Mouse (Mus musculus): ENCODE measurements around the gene Ttc23l. TPM values are rescaled to one million over a fixed set of nuclear protein-coding genes. Genes with fewer than 3 reads are reported as not detected.
A peak's percentile ranks its signal among the peaks of the same experiment; 100 is the strongest.

Ttc23l gene
- polyA plus RNA-seq, 1 experiment: not detected

DNA sequence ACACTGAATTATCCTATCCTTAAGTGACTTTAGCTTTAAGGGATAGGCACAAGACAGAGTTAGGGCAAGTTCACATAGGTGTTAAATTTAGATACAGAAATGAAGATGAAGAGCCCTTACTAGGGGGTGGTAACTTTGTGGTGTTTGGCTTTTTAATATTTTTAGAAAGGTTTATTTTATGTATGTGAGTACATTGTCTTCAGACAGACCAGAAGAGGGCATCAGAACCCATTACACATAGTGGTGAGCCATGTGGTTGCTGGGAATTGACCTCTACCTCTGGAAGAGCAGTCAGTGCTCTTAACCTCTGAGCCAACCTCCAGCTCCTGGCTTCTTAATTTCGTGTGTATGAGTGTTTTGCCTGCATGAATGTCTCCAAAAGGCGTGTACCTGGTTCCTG, 71.2 kb downstream of the Ttc23l start:
- Histone ChIP-seq H3K4me1 (ENCODE audit: control insufficient read depth, insufficient read depth, low read length) (peaks cover 8% of the 10 kb centered on the region), H3K4me3 (ENCODE audit: insufficient read depth, low read length) (peak overlapping the region; percentile 32), H3K27ac (ENCODE audit: insufficient read depth, low read length) (no peak overlapping the region)
- TF ChIP-seq POLR2A (IDR thresholded peaks at IDR 0.05; ENCODE audit: low read depth, low read length): no peak
- TF ChIP-seq CTCF (IDR thresholded peaks at IDR 0.05; ENCODE audit: borderline replicate concordance, insufficient read depth, low read length): no peak

- TF ChIP-seq CTCF (IDR thresholded peaks at IDR 0.05; ENCODE audit: borderline replicate concordance, insufficient read depth, low read length) (no peak), POLR2A (IDR thresholded peaks at IDR 0.05; ENCODE audit: low read depth, low read length) (no peak)
- Histone ChIP-seq H3K27ac (ENCODE audit: insufficient read depth, low read length) (no peak overlapping the region), H3K4me3 (ENCODE audit: insufficient read depth, low read length) (peak overlapping the region; percentile 96), H3K4me1 (ENCODE audit: control insufficient read depth, insufficient read depth, low read length) (peaks cover 8% of the 10 kb centered on the region)
Observed at GRCm38 (mm10) chr15:10486365-10486839, 72.1 kb downstream of the Ttc23l start.

GRCm38 (mm10) chr15:10485484-10486364, 72.7 kb downstream of the Ttc23l start, which contains the start of the genes Brix1 and Rad1:
Gene Brix1 (minus strand): TSS chr15:10485947.
Gene Rad1 (plus strand): TSS chr15:10486018.
- peak within 1 kb of the TSS; percentile 96 for H3K4me3 ChIP-seq (ENCODE audit: insufficient read depth, low read length)
- 0 out of 2 replicates have a peak within 1 kb of the TSS, but pooled peaks have one; percentile 2 for H3K27ac ChIP-seq (ENCODE audit: insufficient read depth, low read length)
- TF ChIP-seq CTCF (IDR thresholded peaks at IDR 0.05; ENCODE audit: borderline replicate concordance, insufficient read depth, low read length) (no peak), POLR2A (IDR thresholded peaks at IDR 0.05; ENCODE audit: low read depth, low read length) (peak; percentile 80)
- H3K4me1 ChIP-seq (ENCODE audit: control insufficient read depth, insufficient read depth, low read length): peaks cover 8% of the 10 kb centered on the region

- Histone ChIP-seq H3K4me1 (ENCODE audit: control insufficient read depth, insufficient read depth, low read length) (peaks cover 2% of the 10 kb centered on the region; the same call in 1 of the 2 replicates), H3K27ac (ENCODE audit: insufficient read depth, low read length) (no peak overlapping the region), H3K4me3 (ENCODE audit: insufficient read depth, low read length) (peak overlapping the region; percentile 55)
- TF ChIP-seq POLR2A (IDR thresholded peaks at IDR 0.05; ENCODE audit: low read depth, low read length): no peak
- no peak for TF ChIP-seq CTCF (IDR thresholded peaks at IDR 0.05; ENCODE audit: borderline replicate concordance, insufficient read depth, low read length)
Observed at GRCm38 (mm10) chr15:10470941-10471340, 87.5 kb downstream of the Ttc23l start.

DNA sequence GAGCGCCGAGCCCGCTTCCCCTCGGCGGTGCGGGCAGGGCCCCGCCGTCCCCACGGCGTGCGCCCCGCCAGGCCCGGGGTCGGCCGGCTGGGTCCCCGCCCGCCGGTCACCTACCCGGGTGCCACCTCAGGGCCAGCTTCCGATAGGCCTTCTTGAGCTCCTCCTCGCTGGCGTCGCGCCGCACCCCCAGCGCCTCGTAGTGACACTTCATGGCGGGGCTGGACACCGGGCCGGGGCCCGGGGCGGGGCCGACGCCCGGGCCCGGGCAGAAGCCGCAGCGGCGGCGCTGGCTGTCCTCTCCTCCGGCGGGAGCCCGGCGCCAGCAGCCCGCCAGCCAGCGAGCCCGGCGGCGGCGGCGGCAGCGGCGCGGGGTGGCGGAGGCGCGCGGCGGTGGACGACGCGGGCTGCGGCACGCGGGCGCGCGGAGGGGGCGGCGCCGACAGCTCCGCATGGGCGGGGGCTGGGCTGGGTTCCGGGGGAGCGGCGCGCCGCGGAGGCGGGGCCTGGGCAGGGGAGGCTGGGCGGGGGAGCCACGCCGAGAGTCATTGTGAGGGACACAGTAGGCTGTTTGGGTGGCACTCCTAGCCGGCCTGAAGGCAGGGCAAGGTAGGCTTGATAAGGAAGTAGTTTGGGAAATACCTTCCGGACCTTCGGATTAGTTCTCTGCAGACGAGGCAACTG, 88.2 kb downstream of the Ttc23l start, which contains the start of gene Dnajc21:
Dnajc21 (minus strand) TSS at position 366 of the 681 bp plus-strand sequence.
- TF ChIP-seq POLR2A (IDR thresholded peaks at IDR 0.05; ENCODE audit: low read depth, low read length) (peak; percentile 89), CTCF (IDR thresholded peaks at IDR 0.05; ENCODE audit: borderline replicate concordance, insufficient read depth, low read length) (no peak)
- peak within 1 kb of the TSS; percentile 69 for H3K4me3 ChIP-seq (ENCODE audit: insufficient read depth, low read length)
- H3K4me1 ChIP-seq (ENCODE audit: control insufficient read depth, insufficient read depth, low read length): peaks cover 2% of the 10 kb centered on the region; the same call in 1 of the 2 replicates
- H3K27ac ChIP-seq (ENCODE audit: insufficient read depth, low read length): no peak within 1 kb of the TSS

DNA sequence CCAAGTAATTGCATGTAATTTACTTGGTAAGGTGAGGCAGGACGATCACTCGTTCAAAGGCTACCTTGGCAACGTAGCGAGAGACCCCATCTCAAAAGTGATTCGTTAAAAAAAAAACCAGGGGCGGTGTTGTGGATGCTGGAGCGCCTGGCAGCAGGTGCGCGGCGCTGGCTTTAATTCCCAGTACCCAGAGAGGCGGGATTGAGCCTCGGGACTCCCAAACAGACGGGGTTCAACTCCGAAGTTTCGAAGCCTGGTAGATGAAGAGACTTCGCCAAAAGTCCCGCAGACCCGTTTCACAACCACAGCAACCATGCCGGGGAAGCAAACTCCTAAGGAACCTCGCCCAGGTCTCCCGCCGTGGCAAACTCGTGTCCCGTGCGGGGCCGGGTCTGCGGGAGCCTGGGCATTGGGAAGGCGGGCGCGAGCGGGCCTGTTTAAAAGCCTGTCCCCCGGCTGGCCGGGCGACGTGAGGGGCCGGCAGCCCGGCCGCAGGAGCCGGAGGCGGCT, 88.8 kb downstream of the Ttc23l start:
- Histone ChIP-seq H3K27ac (ENCODE audit: insufficient read depth, low read length) (no peak overlapping the region), H3K4me1 (ENCODE audit: control insufficient read depth, insufficient read depth, low read length) (peaks cover 2% of the 10 kb centered on the region; the same call in 1 of the 2 replicates), H3K4me3 (ENCODE audit: insufficient read depth, low read length) (peak overlapping the region; percentile 69)
- no peak for TF ChIP-seq POLR2A (IDR thresholded peaks at IDR 0.05; ENCODE audit: low read depth, low read length)
- no peak for TF ChIP-seq CTCF (IDR thresholded peaks at IDR 0.05; ENCODE audit: borderline replicate concordance, insufficient read depth, low read length)

- Histone ChIP-seq H3K27ac (ENCODE audit: insufficient read depth, low read length) (no peak overlapping the region), H3K4me3 (ENCODE audit: insufficient read depth, low read length) (no peak overlapping the region), H3K4me1 (ENCODE audit: control insufficient read depth, insufficient read depth, low read length) (peaks cover 2% of the 10 kb centered on the region; the same call in 1 of the 2 replicates)
- TF ChIP-seq POLR2A (IDR thresholded peaks at IDR 0.05; ENCODE audit: low read depth, low read length) (no peak), CTCF (IDR thresholded peaks at IDR 0.05; ENCODE audit: borderline replicate concordance, insufficient read depth, low read length) (no peak)
Observed at GRCm38 (mm10) chr15:10468761-10469160, 89.7 kb downstream of the Ttc23l start.

DNA sequence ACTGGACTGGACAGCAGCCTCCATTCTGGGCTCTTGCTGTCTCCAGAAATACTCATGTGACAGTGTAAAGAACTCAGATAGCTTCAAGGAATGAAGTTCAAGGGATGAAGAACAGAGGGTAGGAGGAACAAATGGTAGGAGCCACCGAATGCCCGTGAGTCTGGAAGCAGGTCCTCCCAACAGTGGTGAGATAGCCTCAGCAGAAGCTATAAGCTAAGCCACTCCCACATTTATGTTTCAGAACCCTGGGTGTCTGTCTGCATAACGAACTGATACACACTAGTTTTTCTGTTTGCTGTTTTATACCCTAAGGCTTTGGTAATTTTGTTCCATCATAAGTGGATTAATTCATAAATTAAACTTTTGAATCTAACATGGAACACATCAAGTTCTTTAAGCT, 93.8 kb downstream of the Ttc23l start:
- no peak for TF ChIP-seq POLR2A (IDR thresholded peaks at IDR 0.05; ENCODE audit: low read depth, low read length)
- TF ChIP-seq CTCF (IDR thresholded peaks at IDR 0.05; ENCODE audit: borderline replicate concordance, insufficient read depth, low read length): no peak
- no peak overlapping the region for H3K27ac ChIP-seq (ENCODE audit: insufficient read depth, low read length)
- peaks cover 2% of the 10 kb centered on the region; the same call in 1 of the 2 replicates for H3K4me1 ChIP-seq (ENCODE audit: control insufficient read depth, insufficient read depth, low read length)
- H3K4me3 ChIP-seq (ENCODE audit: insufficient read depth, low read length): no peak overlapping the region

DNA sequence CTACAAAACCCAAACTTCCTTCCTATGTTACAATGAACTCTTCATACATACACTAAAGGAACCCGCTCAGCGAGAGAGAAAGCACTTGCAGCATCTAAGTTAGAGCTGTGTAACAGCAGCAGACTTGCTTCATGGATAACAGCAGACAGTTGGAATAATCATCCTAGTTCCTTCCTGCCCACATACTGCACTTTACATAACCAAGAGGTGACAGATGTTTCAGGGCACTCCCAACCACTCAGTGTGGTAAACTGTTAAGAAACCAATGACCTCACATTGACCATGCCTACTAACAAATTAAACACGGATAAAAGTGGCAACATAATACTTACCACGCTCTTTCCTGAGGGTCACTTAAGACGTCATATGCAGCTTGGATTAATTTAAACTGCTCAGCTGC, 94.9 kb downstream of the Ttc23l start:
- H3K4me1 ChIP-seq (ENCODE audit: control insufficient read depth, insufficient read depth, low read length): peaks cover 2% of the 10 kb centered on the region; the same call in 1 of the 2 replicates
- H3K27ac ChIP-seq (ENCODE audit: insufficient read depth, low read length): no peak overlapping the region
- TF ChIP-seq CTCF (IDR thresholded peaks at IDR 0.05; ENCODE audit: borderline replicate concordance, insufficient read depth, low read length): no peak
- TF ChIP-seq POLR2A (IDR thresholded peaks at IDR 0.05; ENCODE audit: low read depth, low read length): no peak
- H3K4me3 ChIP-seq (ENCODE audit: insufficient read depth, low read length): no peak overlapping the region

Measured in embryonic fibroblast, embryonic 13.5 days (primary cell).